Mouse (Mus musculus): Measurements from ENCODE around the gene Nr5a2. TPM values are rescaled to one million over a fixed set of nuclear protein-coding genes. Genes with fewer than 3 reads are reported as not detected.
"Not testable (repeated sequence)": the region's sequence is repeated elsewhere in the genome, so short reads cannot be mapped to it uniquely, and the experiment has no call there.

The Nr5a2 gene
- polyA plus RNA-seq, 1 experiment, result 0.10 TPM

- DNase-seq, result no peak
- no peak for TF ChIP-seq CTCF (IDR thresholded peaks at IDR 0.05; ENCODE audit: borderline replicate concordance, insufficient read depth, low read depth, low read length)
- no peak for TF ChIP-seq POLR2A (IDR thresholded peaks at IDR 0.05; ENCODE audit: borderline replicate concordance, insufficient read depth, low read length)
- Histone ChIP-seq H3K4me1 (ENCODE audit: control insufficient read depth, insufficient read depth, low read length) (no peaks in the 10 kb centered on the region), H3K27ac (ENCODE audit: insufficient read depth, low read length) (no peak overlapping the region), H3K27me3 (ENCODE audit: control insufficient read depth, insufficient read depth, low read length) (no peaks in the 10 kb centered on the region), H3K4me3 (replicated peaks; ENCODE audit: insufficient read depth, low read depth, low read length) (no peak overlapping the region)
- WGBS, result 93% methylated on average over 3 of the region's 3 CpGs
These were observed 130.3 kb downstream of the Nr5a2 start for GRCm38 (mm10) chr1:136829931-136830330.

- H3K4me1 ChIP-seq (ENCODE audit: control insufficient read depth, insufficient read depth, low read length), result no peaks in the 10 kb centered on the region
- H3K4me3 ChIP-seq (replicated peaks; ENCODE audit: insufficient read depth, low read depth, low read length), result no peak overlapping the region
- TF ChIP-seq CTCF (IDR thresholded peaks at IDR 0.05; ENCODE audit: borderline replicate concordance, insufficient read depth, low read depth, low read length), result no peak
- TF ChIP-seq POLR2A (IDR thresholded peaks at IDR 0.05; ENCODE audit: borderline replicate concordance, insufficient read depth, low read length), result no peak
- no peaks in the 10 kb centered on the region for H3K27me3 ChIP-seq (ENCODE audit: control insufficient read depth, insufficient read depth, low read length)
- H3K27ac ChIP-seq (ENCODE audit: insufficient read depth, low read length), result no peak overlapping the region
- no peak for DNase-seq
- 59% methylated on average over 4 of the region's 4 CpGs for WGBS
These were observed 136.4 kb downstream of the Nr5a2 start for GRCm38 (mm10) chr1:136823897-136824296.

GRCm38 (mm10) chr1:136800625-136801024 lies 159.6 kb downstream of the Nr5a2 start:
- Histone ChIP-seq H3K4me1 (ENCODE audit: control insufficient read depth, insufficient read depth, low read length) (no peaks in the 10 kb centered on the region), H3K4me3 (replicated peaks; ENCODE audit: insufficient read depth, low read depth, low read length) (no peak overlapping the region), H3K27ac (ENCODE audit: insufficient read depth, low read length) (no peak overlapping the region), H3K27me3 (ENCODE audit: control insufficient read depth, insufficient read depth, low read length) (no peaks in the 10 kb centered on the region)
- no peak for DNase-seq
- WGBS, result 77% methylated on average over 6 of the region's 6 CpGs
- TF ChIP-seq POLR2A (IDR thresholded peaks at IDR 0.05; ENCODE audit: borderline replicate concordance, insufficient read depth, low read length) (no peak), CTCF (IDR thresholded peaks at IDR 0.05; ENCODE audit: borderline replicate concordance, insufficient read depth, low read depth, low read length) (no peak)

- H3K27me3 ChIP-seq (ENCODE audit: control insufficient read depth, insufficient read depth, low read length), result no peaks in the 10 kb centered on the region
- no peaks in the 10 kb centered on the region for H3K4me1 ChIP-seq (ENCODE audit: control insufficient read depth, insufficient read depth, low read length)
- TF ChIP-seq CTCF (IDR thresholded peaks at IDR 0.05; ENCODE audit: borderline replicate concordance, insufficient read depth, low read depth, low read length), result no peak
- no peak for TF ChIP-seq POLR2A (IDR thresholded peaks at IDR 0.05; ENCODE audit: borderline replicate concordance, insufficient read depth, low read length)
- no peak overlapping the region for H3K4me3 ChIP-seq (replicated peaks; ENCODE audit: insufficient read depth, low read depth, low read length)
- DNase-seq, result no peak
- WGBS, result 46% methylated on average over 17 of the region's 17 CpGs
- no peak overlapping the region for H3K27ac ChIP-seq (ENCODE audit: insufficient read depth, low read length)
These were observed 163.7 kb downstream of the Nr5a2 start for GRCm38 (mm10) chr1:136796361-136797090.

- not testable (repeated sequence) for H3K27ac ChIP-seq (ENCODE audit: insufficient read depth, low read length); H3K4me3 ChIP-seq (replicated peaks; ENCODE audit: insufficient read depth, low read depth, low read length); DNase-seq; H3K27me3 ChIP-seq (ENCODE audit: control insufficient read depth, insufficient read depth, low read length); H3K4me1 ChIP-seq (ENCODE audit: control insufficient read depth, insufficient read depth, low read length)
- 87% methylated on average over 12 of the region's 12 CpGs for WGBS
These were observed 167.0 kb downstream of the Nr5a2 start for GRCm38 (mm10) chr1:136792957-136793883.

Measured in cerebellum, adult 2 months (tissue).